Mouse (Mus musculus) stomach, embryonic 16.5 days (tissue): ENCODE results near the gene Gm21887. TPM values are rescaled to one million over a fixed set of nuclear protein-coding genes. Genes with fewer than 3 reads are reported as not detected.
"Not testable (repeated sequence)": the region's sequence is repeated elsewhere in the genome, so short reads cannot be mapped to it uniquely, and the experiment has no call there.

ENCODE experiments used
- ATAC-seq: fragments of 200-750 bp; cut with Nextera tagmentation; 2 replicates; pipeline ENCODE4 v1.8.0; 2017; ENCODE audit warnings: moderate number of reproducible peaks, moderate TSS enrichment; ENCODE audit not compliant: insufficient read depth, low FRiP score
- H3K27ac ChIP-seq: fragments of 300-500 bp; sonication (generic); 2 replicates; pipeline ENCODE4 v1.5.1; 2014; ENCODE audit warnings: low read length
- H3K27me3 ChIP-seq: fragments of 300-500 bp; sonication (generic); 2 replicates; pipeline ENCODE4 v1.6.1; 2014; ENCODE audit warnings: low read length, control low read depth, mixed read lengths; ENCODE audit not compliant: control insufficient read depth, insufficient read depth
- H3K36me3 ChIP-seq: fragments of 300-500 bp; sonication (generic); 2 replicates; pipeline ENCODE4 v1.6.1; 2014; ENCODE audit warnings: low read length; ENCODE audit not compliant: control insufficient read depth, insufficient read depth
- H3K4me1 ChIP-seq: fragments of 300-500 bp; sonication (generic); 2 replicates; pipeline ENCODE4 v1.6.1; 2014; ENCODE audit warnings: low read length, control low read depth, mixed read lengths; ENCODE audit not compliant: control insufficient read depth, insufficient read depth
- H3K4me2 ChIP-seq: fragments of 300-500 bp; sonication (generic); 2 replicates; pipeline ENCODE4 v1.6.1; 2014; ENCODE audit warnings: low read depth, low read length, mixed read lengths
- H3K4me3 ChIP-seq: fragments of 300-500 bp; sonication (generic); replicated peaks from 2 replicates; pipeline ENCODE4 v1.5.1; 2014; ENCODE audit warnings: mild to moderate bottlenecking, low read length
- H3K9ac ChIP-seq: fragments of 300-500 bp; sonication (generic); 2 replicates; pipeline ENCODE4 v1.6.1; 2014; ENCODE audit warnings: low read length
- H3K9me3 ChIP-seq: fragments of 300-500 bp; sonication (generic); replicated peaks from 2 replicates; pipeline ENCODE4 v1.6.1; 2016; ENCODE audit warnings: low read length, control low read depth; ENCODE audit not compliant: control insufficient read depth
- WGBS: fragments of 180-500 bp; shearing (Covaris S2); extraction: QIAGEN DNeasy Blood & Tissue Kit; methylation state at CpG from one replicate; pipeline ENCODE4 v1.1.7; 2014; 5-methylcytosine and 5-hydroxymethylcytosine counted together
- polyA plus RNA-seq: library from polyadenylated mRNA; unstranded; fragments of >200 nt; fragmentation: Nextera tagmentation; extraction: Ambion mirVana; gene quantifications from 2 replicates; pipeline ENCODE4 v1.2.1, GENCODE M21; 2015

Gene Gm21887
- polyA plus RNA-seq, 1 experiment from 2014 or later = 172 TPM

GRCm38 (mm10) chrX:169988571-169989218 lies 20.8 kb upstream of the Gm21887 start:
- peaks cover 53% of the 10 kb centered on the region for H3K9me3 ChIP-seq
- H3K27ac ChIP-seq, H3K9ac ChIP-seq, H3K4me1 ChIP-seq, H3K27me3 ChIP-seq, H3K4me3 ChIP-seq, H3K4me2 ChIP-seq: not testable (repeated sequence)
- WGBS = 92% methylated on average over 56 of the region's 56 CpGs
- ATAC-seq = peak; percentile 8
- H3K36me3 ChIP-seq = peaks cover 48% of the 10 kb centered on the region

- not testable (repeated sequence) for H3K4me2 ChIP-seq, H3K9ac ChIP-seq, H3K4me3 ChIP-seq, H3K27me3 ChIP-seq, H3K27ac ChIP-seq, H3K4me1 ChIP-seq
- WGBS = 89% methylated on average over 8 of the region's 8 CpGs
- H3K9me3 ChIP-seq = peaks cover 51% of the 10 kb centered on the region
- ATAC-seq = peak; percentile 8; the same call in 1 of the 2 replicates
- H3K36me3 ChIP-seq = peaks cover 46% of the 10 kb centered on the region
Observed at GRCm38 (mm10) chrX:169989219-169989595, 20.3 kb upstream of the Gm21887 start.

DNA sequence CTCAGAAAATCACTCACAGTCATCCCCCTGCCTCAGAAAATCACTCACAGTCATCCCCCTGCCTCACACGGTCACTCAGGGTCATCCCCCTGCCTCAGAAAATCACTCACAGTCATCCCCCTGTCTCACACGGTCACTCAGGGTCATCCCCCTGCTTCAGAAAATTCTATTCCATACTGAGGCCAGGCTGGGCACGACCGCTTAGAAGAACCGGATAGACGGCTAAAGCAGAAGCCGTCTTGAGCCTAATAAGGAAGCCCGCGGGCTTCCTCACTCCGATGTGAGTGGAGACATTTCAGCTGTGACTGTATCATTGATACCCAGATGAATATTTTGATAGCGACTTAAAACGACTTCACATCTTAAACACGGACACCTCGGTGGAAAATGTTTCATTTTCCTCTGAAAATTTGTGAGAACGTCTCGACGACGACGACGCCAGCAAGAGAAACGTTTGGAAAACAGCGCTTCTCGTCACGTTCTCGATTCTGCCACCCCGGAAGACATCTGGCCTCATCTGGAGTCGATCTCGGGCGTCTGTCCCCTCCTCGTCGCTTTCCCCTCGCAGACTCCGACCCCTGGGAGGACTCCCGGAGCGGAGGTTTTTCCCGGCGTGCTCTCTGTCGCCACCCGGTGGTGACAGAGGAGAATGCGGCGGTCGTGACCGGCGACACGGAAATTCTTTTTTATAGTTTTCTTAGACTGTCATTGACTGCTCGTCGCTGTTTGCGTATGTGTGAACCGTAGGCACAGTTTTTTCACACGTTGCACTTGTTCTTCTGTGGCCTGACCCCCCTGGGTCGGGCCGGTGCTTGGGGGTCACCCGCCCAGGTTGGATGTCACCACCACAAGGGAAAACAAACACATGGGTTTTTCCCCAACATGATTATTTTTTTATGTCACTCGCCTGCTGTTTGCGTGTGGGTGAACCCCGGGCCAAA lies 19.5 kb upstream of the Gm21887 start:
- peaks cover 45% of the 10 kb centered on the region for H3K9me3 ChIP-seq
- H3K4me3 ChIP-seq, H3K4me1 ChIP-seq, H3K9ac ChIP-seq, ATAC-seq, H3K4me2 ChIP-seq, H3K27ac ChIP-seq, H3K27me3 ChIP-seq: not testable (repeated sequence)
- 77% methylated on average over 56 of the region's 56 CpGs for WGBS
- H3K36me3 ChIP-seq = peaks cover 39% of the 10 kb centered on the region

DNA sequence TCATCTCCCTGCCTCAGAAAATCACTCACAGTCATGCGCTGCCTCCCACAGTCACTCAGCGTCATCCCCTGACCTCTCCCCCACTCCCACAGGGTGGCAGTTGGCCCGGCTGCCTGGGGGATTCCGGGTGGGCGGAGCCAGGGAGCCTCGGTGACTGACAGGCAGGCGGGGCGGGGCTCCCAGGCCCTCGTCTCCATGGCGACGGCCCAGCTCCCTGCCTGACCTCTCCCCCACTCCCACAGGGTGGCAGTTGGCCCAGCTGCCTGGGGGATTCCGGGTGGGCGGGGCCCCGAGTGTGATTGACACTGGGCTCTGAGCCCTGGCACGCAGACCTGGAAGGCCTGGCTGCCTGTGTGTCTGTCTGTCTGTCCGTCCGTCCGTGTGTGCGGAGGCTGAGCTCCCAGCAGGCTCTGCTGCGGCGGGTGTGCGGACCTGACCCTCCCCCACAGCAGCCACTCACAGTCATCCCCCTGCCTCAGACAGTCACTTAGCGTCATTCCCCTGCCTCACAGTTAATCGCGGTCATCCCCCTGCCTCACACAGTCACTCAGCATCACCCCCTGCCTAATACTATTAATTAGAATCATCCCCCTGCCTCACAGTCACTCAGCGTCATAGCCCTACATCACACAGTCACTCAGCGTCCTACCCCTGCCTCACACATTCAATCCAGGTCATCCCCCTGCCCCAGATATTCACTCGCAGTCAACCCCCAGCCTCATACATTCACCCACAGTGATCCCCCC lies 18.2 kb upstream of the Gm21887 start:
- not testable (repeated sequence) for H3K27ac ChIP-seq, H3K9ac ChIP-seq, H3K4me2 ChIP-seq, H3K4me3 ChIP-seq, H3K4me1 ChIP-seq, H3K27me3 ChIP-seq
- Histone ChIP-seq H3K9me3 (peaks cover 39% of the 10 kb centered on the region), H3K36me3 (peaks cover 31% of the 10 kb centered on the region)
- 10% methylated on average over 13 of the region's 28 CpGs for WGBS
- peak; percentile 32; the same call in 1 of the 2 replicates for ATAC-seq

DNA sequence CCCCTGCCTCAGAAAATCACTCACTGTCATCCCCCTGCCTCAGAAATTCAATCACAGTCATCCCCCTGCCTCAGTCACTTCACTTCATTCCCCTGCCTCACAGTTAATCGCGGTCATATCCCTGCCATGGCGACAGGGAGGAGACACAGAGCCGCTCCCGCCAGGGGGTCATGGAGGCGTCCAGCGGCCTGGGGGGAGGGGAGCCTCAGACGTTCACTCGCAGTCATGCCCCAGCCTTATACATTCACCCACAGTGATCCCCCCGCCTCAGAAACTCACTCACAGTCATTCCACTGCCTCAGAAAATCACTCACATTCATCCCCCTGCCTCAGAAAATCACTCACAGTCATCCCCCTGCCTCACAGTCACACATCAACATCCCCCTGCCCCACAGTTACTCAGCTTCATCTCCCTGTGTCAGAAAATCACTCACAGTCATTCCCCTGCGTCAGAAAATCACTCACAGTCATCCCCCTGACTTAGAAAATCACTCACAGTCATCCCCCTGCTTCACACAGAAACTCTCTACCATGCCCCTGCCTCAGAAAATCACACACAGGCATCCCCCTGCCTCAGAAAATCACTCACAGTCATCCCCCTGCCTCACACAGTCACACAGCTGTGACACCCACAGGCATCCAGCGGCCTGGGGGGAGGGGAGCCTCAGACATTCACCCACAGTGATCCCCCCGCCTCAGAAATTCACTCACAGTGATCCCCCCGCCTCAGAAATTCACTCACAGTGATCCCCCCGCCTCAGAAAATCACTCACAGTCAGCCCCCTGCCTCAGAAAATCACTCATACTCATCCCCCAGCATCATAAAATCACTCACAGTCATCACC lies 17.2 kb upstream of the Gm21887 start:
- not testable (repeated sequence) for H3K27ac ChIP-seq, H3K4me2 ChIP-seq, H3K9ac ChIP-seq, H3K27me3 ChIP-seq, H3K4me1 ChIP-seq, ATAC-seq, H3K4me3 ChIP-seq
- Histone ChIP-seq H3K9me3 (peaks cover 33% of the 10 kb centered on the region), H3K36me3 (peaks cover 26% of the 10 kb centered on the region)
- WGBS = 20% methylated on average over 9 of the region's 15 CpGs

DNA sequence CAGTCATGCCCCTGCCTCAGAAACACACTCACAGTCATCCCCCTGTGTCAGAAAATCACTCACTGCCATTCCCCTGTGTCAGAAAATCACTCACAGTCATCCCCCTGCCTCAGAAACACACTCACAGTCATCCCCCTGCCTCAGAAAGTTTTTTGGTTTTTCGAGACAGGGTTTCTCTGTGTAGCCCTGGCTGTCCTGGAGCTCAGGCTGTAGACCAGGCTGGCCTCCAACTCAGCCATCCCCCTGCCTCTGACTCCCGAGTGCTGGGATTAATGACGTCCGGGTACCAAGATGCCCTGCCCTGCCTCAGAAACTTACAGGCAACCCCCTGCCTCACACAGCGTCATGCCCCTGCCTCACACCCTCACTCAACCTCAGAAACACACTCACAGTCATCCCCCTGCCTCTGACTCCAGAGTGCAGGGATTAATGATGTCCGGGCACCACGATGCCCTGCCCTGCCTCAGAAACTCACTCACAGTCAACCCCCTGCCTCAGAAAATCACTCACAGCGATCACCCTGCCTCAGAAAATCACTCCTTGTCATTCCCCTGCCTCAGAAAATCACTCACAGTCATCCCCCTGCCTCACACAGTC lies 16.4 kb upstream of the Gm21887 start:
- H3K4me1 ChIP-seq, H3K9ac ChIP-seq, H3K27me3 ChIP-seq, ATAC-seq, H3K27ac ChIP-seq, H3K4me2 ChIP-seq, H3K4me3 ChIP-seq: not testable (repeated sequence)
- Histone ChIP-seq H3K9me3 (peaks cover 29% of the 10 kb centered on the region), H3K36me3 (peaks cover 22% of the 10 kb centered on the region)
- WGBS = no CpG with 5 or more reads among the region's 8 CpGs

DNA sequence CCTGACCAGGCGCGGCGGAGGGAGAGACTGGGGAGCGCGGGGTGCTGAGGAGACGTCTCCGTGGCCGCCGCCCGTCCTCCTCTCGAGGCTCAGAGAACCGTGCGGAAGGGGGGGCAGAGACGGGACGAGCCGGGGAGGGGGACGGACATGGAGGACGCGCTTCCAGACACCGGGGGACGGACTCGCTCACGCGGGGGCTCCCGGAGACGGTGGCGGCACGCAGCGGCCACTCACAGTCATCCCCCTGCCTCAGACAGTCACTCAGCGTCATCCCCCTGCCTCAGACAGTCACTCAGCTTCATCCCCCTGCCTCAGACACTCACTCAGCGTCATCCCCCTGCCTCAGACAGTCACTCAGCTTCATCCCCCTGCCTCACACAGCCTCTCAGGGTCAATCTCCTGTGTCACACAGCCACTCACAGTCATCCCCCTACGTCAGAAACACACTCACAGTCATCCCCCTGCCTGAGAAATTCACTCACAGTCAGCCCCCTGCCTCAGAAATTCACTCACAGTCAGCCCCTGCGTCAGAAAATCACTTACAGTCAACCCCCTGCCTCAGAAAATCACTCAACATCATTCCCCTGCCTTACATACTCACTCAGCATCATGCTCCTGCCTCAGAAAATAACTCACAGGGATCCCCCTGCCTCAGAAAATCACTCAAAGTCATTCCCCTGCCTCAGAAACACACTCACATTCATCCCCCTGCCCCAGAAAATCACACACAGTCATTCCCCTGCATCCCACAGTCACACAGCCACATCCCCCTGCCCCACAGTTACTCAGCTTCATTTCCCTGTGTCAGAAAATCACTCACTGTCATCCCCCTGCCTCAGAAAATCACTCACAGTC lies 15.2 kb upstream of the Gm21887 start:
- not testable (repeated sequence) for H3K9ac ChIP-seq, H3K27ac ChIP-seq, H3K27me3 ChIP-seq, H3K4me3 ChIP-seq, H3K4me1 ChIP-seq, ATAC-seq, H3K4me2 ChIP-seq
- Histone ChIP-seq H3K9me3 (peaks cover 19% of the 10 kb centered on the region), H3K36me3 (peaks cover 12% of the 10 kb centered on the region)
- 12% methylated on average over 3 of the region's 33 CpGs for WGBS
